Mouse (Mus musculus) midbrain, embryonic 15.5 days (tissue): ENCODE data around the gene Akr1c12. TPM values are rescaled to one million over a fixed set of nuclear protein-coding genes. Genes with fewer than 3 reads are reported as not detected.
"Not testable (repeated sequence)": the region's sequence is repeated elsewhere in the genome, so short reads cannot be mapped to it uniquely, and the experiment has no call there.

ENCODE experiments used
- ATAC-seq: fragments of 200-750 bp; cut with Nextera tagmentation; replicated peaks from 2 replicates; pipeline ENCODE4 v1.8.0; 2017; ENCODE audit warnings: moderate TSS enrichment
- H3K27ac ChIP-seq: fragments of 300-500 bp; sonication (generic); 2 replicates; pipeline ENCODE4 v1.5.1; 2015; ENCODE audit warnings: mild to moderate bottlenecking, inconsistent platforms
- H3K27me3 ChIP-seq: fragments of 300-500 bp; sonication (generic); replicated peaks from 2 replicates; pipeline ENCODE4 v1.6.1; 2015; ENCODE audit warnings: inconsistent platforms
- H3K36me3 ChIP-seq: fragments of 300-500 bp; sonication (generic); replicated peaks from 2 replicates; pipeline ENCODE4 v1.6.1; 2015; ENCODE audit warnings: inconsistent platforms
- H3K4me1 ChIP-seq: fragments of 300-500 bp; sonication (generic); 2 replicates; pipeline ENCODE4 v1.6.1; 2015; ENCODE audit warnings: inconsistent platforms
- H3K4me2 ChIP-seq: fragments of 300-500 bp; sonication (generic); 2 replicates; pipeline ENCODE4 v1.6.1; 2015; ENCODE audit warnings: inconsistent platforms, mild to moderate bottlenecking, moderate library complexity
- H3K4me3 ChIP-seq: fragments of 300-500 bp; sonication (generic); 2 replicates; pipeline ENCODE4 v1.5.1; 2015; ENCODE audit warnings: mild to moderate bottlenecking, inconsistent platforms
- H3K9ac ChIP-seq: fragments of 300-500 bp; sonication (generic); 2 replicates; pipeline ENCODE4 v1.6.1; 2015; ENCODE audit warnings: mild to moderate bottlenecking, inconsistent platforms
- H3K9me3 ChIP-seq: fragments of 300-500 bp; sonication (generic); 2 replicates; pipeline ENCODE4 v1.6.1; 2016; ENCODE audit warnings: inconsistent platforms
- WGBS: fragments of 180-500 bp; shearing (Covaris S2); methylation state at CpG from one replicate; pipeline ENCODE4 v1.1.7; 2015; ENCODE audit warnings: mixed read lengths; 5-methylcytosine and 5-hydroxymethylcytosine counted together
- polyA plus RNA-seq: library from polyadenylated mRNA; unstranded; fragments of >200 nt; fragmentation: Nextera tagmentation; extraction: Ambion mirVana; gene quantifications from 2 replicates; pipeline ENCODE4 v1.2.1, GENCODE M21; 2015

The Akr1c12 gene
- 0.15 TPM in 1 of 2 replicates, not detected in the other for polyA plus RNA-seq

DNA sequence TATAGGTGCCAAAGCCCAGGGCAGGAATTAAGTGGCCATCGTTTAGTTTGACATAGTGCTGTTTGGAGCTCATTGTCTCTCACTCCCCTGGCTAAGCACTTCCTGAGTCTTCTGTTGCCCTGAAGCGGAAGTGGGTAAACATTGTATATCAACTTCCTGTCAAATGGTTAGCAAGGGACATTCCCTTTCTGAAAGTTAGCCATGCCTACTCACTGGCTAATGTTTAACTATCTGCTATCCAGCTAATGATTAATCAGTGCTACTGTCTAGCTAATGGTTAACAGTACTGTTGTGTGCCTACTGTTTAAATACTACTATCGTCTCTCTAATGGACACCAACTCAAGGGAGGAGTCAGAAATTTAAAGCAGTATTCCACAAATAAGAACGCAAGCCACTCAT is at the start of gene Akr1c12:
Akr1c12 (minus strand) TSS at position 150 of the 400 bp plus-strand sequence.
- Histone ChIP-seq H3K9me3 (no peaks in the 10 kb centered on the region), H3K9ac (no peak within 1 kb of the TSS), H3K27me3 (no peaks in the 10 kb centered on the region), H3K4me2 (no peak within 1 kb of the TSS), H3K27ac (no peak within 1 kb of the TSS), H3K4me3 (no peak within 1 kb of the TSS), H3K4me1 (no peaks in the 10 kb centered on the region), H3K36me3 (no peaks in the 10 kb centered on the region)
- WGBS, result 85% methylated on average over 4 of the region's 4 CpGs
- ATAC-seq, result no peak

DNA sequence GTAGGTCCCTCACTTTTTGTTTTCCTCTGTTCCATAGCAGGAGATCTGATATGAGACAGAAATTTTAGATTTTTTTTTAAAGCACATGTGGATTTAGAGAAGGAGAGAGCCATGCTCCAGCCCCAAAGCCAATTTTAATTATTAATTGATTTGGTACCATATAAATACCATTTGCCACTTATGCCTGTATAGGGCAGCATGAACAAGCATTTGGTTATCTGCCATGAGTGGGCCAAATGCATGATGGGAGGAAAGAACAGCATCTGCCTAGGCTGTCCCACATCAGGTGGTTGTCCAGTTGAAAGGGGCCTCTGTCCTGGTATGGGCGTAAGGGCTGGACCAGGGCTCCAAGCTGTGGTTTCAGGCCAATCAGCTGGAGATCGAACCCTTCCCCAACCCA is 39.5 kb upstream of the Akr1c12 start:
- 90% methylated on average over 2 of the region's 2 CpGs for WGBS

DNA sequence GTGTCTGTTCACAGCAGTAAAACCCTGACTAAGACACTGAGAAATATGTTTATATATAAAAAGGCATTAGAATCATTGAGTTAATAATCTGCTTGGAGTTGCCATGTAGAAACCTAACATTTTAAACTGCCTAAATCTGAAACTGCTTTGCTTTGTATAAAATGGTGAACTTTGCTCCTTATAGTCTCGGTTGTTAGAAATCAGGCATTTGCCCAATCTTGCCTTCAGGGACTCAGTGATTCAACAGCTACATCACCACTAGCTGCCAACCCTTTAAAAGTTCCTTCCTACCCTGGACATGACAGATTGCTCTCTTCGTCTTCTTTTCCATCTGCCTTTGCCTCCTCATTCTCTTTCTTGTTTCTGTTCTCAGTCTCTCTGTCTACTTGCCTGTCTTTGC is 34.7 kb upstream of the Akr1c12 start:
- no peaks in the 10 kb centered on the region for H3K27me3 ChIP-seq
- H3K9ac ChIP-seq, result no peak overlapping the region
- no peak overlapping the region for H3K4me2 ChIP-seq
- no peak overlapping the region for H3K27ac ChIP-seq
- H3K4me3 ChIP-seq, result no peak overlapping the region
- H3K4me1 ChIP-seq, result no peaks in the 10 kb centered on the region
- no peak for ATAC-seq
- H3K36me3 ChIP-seq, result no peaks in the 10 kb centered on the region
- 84% methylated on average over 2 of the region's 2 CpGs for WGBS
- H3K9me3 ChIP-seq, result no peaks in the 10 kb centered on the region

More for the DNA sequence above, 39.5 kb upstream of the Akr1c12 start:
- Histone ChIP-seq H3K9ac (no peak overlapping the region), H3K4me2 (no peak overlapping the region), H3K27ac (no peak overlapping the region), H3K4me3 (no peak overlapping the region), H3K4me1 (no peaks in the 10 kb centered on the region), H3K27me3 (no peaks in the 10 kb centered on the region), H3K9me3 (no peaks in the 10 kb centered on the region), H3K36me3 (no peaks in the 10 kb centered on the region)
- ATAC-seq, result no peak

DNA sequence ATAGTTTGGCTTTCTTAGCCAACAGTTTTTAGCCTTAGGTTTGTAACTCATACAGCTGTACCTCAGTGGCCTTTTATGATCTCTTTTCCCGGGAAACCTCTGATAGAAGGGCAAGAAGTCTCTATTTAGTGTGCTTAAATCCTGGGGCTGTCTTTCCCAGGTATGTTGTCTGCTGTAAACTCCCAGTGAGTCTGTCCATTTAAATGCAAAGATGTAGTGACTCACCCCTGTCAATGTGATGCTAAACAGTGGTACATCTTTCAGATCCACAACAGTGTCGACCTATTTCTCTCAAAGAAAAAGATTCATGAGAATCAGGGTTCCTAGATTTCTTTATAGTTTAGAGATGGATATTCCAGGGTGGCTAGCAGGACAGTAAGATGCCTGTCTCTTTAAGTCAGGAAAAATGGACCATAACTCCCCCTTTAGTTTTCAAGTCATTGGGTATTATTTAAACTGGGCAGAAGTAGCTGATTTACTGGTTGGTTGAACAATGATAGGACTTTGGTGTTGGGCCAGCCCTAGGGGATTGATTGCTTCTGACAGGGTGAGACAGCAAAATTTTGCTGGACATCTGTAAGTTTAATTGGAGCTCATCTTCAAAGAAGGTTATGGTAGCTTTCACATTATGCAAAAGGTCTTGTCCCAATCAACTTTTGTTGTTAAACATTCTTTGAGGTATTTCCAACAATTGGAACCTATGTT is 25.8 kb upstream of the Akr1c12 start:
- Histone ChIP-seq H3K27me3 (no peaks in the 10 kb centered on the region), H3K36me3 (no peaks in the 10 kb centered on the region), H3K9me3 (no peaks in the 10 kb centered on the region), H3K4me2 (no peak overlapping the region), H3K4me3 (no peak overlapping the region), H3K9ac (no peak overlapping the region), H3K27ac (no peak overlapping the region), H3K4me1 (no peaks in the 10 kb centered on the region)
- WGBS, result 50% methylated on average over 2 of the region's 2 CpGs
- no peak for ATAC-seq

DNA sequence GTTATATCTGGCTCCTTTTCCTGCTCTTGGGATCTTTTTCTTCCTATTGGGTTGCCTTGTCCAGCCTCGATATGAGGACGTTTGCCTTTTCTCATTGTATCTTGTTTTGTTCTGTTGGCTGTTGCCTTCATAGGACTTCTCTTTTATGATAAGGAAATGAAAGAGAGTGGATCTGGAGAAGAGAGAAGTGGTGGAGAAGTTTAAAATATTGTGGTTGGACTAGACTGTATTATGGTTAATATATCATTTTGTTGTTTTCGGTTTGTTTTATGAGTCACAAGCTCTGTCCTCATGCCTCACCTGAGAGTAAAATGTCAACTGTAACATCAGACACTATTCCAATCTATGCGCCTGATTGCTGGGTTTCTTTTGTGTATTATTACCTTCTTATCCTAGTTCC is 17.8 kb upstream of the Akr1c12 start:
- no peaks in the 10 kb centered on the region for H3K9me3 ChIP-seq
- ATAC-seq, result no peak
- no peaks in the 10 kb centered on the region for H3K27me3 ChIP-seq
- no peak overlapping the region for H3K4me2 ChIP-seq
- no peak overlapping the region for H3K4me3 ChIP-seq
- WGBS, result 97% methylated on average over 4 of the region's 4 CpGs
- no peak overlapping the region for H3K9ac ChIP-seq
- no peak overlapping the region for H3K27ac ChIP-seq
- H3K4me1 ChIP-seq, result no peaks in the 10 kb centered on the region
- H3K36me3 ChIP-seq, result no peaks in the 10 kb centered on the region

DNA sequence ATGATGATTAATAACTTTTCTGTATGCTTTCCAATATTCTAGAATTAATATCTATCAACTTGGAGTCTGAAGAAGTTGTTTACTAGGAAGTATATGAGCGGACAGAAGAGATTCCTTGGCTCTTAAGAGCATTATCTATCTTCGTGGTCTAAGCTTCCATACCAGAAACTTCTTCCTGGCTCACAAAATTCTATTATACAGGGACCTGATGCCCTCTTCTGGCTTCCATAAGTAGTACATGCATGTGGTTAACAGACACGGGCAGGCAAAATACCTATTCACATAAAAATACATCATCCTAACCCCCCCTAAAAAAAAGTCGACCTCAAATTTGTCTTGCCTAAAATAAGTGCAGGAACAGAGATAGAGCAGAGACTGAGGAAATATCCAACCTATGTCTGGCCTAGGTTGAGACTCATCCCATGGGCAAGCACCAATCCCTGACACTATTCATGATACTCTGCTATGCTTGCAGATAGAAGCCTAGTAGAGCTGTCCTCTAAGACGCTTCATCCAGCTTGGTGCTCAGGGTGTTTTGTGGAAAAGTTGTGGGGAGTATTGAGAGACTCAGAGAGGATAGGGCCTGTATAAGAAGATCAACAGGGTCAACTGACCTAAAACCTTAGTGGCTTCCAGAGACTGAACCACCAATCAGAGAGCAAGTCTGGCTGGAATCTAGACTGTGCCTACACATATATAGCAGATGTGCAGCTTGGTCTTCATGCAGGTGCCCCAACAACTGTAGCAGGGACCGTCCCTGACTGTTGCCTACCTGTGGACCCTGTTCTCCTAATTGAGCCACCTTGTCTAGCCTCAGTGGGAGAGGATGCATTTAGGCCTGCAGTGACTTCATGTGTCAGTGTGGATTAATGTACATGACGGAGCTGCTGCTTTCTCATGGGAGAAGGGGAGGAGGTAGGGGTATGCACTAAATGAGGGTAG is 2.5 kb upstream of the Akr1c12 start:
- peak; percentile 91 for ATAC-seq
- Histone ChIP-seq H3K27me3 (no peaks in the 10 kb centered on the region), H3K4me2 (no peak overlapping the region), H3K27ac (no peak overlapping the region), H3K36me3 (no peaks in the 10 kb centered on the region), H3K4me3 (no peak overlapping the region), H3K9me3 (no peaks in the 10 kb centered on the region), H3K4me1 (no peaks in the 10 kb centered on the region), H3K9ac (no peak overlapping the region)
- WGBS, result 34% methylated on average over 7 of the region's 7 CpGs

DNA sequence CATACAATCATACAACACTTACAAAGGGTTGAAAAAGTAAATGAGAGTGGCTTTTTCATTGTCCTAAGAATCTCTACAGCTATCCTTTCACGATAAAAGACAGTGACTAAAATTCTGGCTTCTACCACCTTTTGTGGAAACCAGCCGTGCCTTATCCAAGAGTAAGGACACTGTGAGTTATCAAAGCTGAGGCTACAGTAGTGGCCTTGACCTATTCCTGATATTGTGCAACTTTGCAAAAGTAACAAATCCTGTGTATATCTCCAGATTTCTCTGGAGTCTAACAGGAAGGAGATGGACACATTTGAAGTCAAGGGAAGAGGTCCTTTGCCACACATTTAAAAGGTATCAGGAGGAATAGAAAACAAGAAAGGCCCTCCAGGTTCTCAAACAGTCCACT is 1.7 kb downstream of the Akr1c12 start:
- WGBS, result 91% methylated on average over 2 of the region's 2 CpGs
- no peak overlapping the region for H3K4me2 ChIP-seq
- no peak overlapping the region for H3K27ac ChIP-seq
- H3K27me3 ChIP-seq, result no peaks in the 10 kb centered on the region
- H3K36me3 ChIP-seq, result no peaks in the 10 kb centered on the region
- H3K9me3 ChIP-seq, result no peaks in the 10 kb centered on the region
- no peak overlapping the region for H3K4me3 ChIP-seq
- no peaks in the 10 kb centered on the region for H3K4me1 ChIP-seq
- no peak overlapping the region for H3K9ac ChIP-seq
- no peak for ATAC-seq

DNA sequence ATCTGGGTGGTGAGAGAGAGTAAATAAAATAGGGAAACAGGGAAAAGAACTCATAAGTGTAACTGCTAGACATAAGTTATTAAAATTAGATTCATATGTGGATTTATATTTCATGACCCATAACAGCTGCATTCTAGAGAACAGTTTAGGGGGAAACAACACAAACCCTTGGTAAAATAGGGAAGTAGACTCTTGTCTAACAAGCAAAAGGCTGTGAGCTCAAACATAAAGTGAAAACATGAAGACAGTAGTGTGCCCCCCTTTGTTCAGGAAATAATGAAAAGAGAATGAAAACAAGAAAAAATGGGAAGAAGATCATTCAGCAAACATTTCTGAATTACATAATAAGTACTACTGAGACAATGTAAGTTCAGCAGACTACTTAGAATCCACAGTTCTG is 8.4 kb downstream of the Akr1c12 start:
- H3K9me3 ChIP-seq, result no peaks in the 10 kb centered on the region
- no peak overlapping the region for H3K9ac ChIP-seq
- no peak overlapping the region for H3K27ac ChIP-seq
- no peaks in the 10 kb centered on the region for H3K36me3 ChIP-seq
- H3K27me3 ChIP-seq, result no peaks in the 10 kb centered on the region
- no peaks in the 10 kb centered on the region for H3K4me1 ChIP-seq
- H3K4me3 ChIP-seq, result no peak overlapping the region
- ATAC-seq, result no peak
- no peak overlapping the region for H3K4me2 ChIP-seq

DNA sequence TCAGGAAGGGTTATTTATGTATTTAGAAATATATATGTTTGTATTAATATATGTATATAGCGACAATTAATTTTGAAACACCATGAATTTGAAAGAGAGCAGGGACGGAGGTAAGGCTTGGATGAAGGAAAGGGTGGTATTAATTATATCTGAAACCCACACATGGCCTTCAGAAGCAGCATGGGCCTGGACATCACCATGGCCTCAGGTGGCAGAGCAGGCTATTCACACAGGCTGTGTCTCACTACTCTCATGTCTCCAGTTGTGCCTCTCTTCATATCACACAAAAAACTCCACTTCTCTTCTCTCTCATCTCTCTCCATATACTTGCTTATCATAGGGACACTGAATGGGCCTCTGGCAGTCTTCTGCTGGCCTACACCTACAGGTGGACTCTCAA is 13.8 kb downstream of the Akr1c12 start:
- ATAC-seq, H3K27ac ChIP-seq, H3K36me3 ChIP-seq, H3K4me2 ChIP-seq, H3K4me3 ChIP-seq, H3K9ac ChIP-seq, H3K9me3 ChIP-seq, H3K27me3 ChIP-seq, H3K4me1 ChIP-seq: not testable (repeated sequence)
- 92% methylated on average over 2 of the region's 2 CpGs for WGBS

DNA sequence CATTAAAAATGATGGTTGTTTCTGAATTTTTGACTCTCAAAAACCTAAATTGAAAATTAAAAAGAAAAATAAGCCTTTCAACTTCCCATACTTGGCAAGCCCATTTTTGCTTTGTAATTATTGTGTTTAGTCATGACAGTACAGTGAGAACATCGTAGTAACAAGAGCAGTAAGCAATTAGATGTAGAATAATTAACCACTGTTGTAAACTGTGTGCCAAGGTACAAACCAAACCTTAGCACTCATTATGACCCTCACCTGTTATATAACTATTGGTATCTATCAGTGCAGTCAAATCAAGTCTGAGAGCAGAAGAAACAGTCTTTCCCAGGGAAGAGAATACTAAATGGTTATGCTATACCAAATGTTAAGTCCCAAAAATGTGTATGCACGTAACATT is 14.2 kb downstream of the Akr1c12 start:
- Histone ChIP-seq H3K4me1 (no peaks in the 10 kb centered on the region), H3K4me3 (no peak overlapping the region), H3K27ac (no peak overlapping the region), H3K36me3 (no peaks in the 10 kb centered on the region), H3K4me2 (no peak overlapping the region), H3K9ac (no peak overlapping the region), H3K27me3 (no peaks in the 10 kb centered on the region), H3K9me3 (no peaks in the 10 kb centered on the region)
- no peak for ATAC-seq
- WGBS, result 91% methylated on average over 2 of the region's 2 CpGs

DNA sequence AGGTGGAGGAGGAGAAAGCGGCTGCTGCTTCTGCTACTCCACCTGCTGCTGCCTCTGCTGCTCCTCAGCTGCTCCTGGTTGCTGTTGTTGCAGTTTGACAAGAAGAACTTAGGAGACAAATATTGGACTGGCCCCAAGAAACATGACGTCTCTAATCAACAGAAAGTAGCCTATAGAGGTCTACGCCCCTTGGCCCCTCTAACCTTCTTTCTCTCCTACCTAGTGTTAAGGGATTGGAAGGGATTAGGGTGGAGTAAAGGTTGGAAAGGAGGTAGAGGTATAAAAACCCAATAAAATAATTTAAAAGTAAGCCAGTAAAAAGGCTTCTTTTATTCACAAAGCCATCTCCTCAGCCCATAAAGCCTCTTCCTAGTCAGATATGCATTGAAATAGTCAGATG is 14.6 kb downstream of the Akr1c12 start:
- Histone ChIP-seq H3K27ac (no peak overlapping the region), H3K4me1 (no peaks in the 10 kb centered on the region), H3K4me3 (no peak overlapping the region), H3K36me3 (no peaks in the 10 kb centered on the region), H3K9ac (no peak overlapping the region), H3K27me3 (no peaks in the 10 kb centered on the region), H3K9me3 (no peaks in the 10 kb centered on the region), H3K4me2 (no peak overlapping the region)
- no peak for ATAC-seq
- 91% methylated on average over 3 of the region's 3 CpGs for WGBS

DNA sequence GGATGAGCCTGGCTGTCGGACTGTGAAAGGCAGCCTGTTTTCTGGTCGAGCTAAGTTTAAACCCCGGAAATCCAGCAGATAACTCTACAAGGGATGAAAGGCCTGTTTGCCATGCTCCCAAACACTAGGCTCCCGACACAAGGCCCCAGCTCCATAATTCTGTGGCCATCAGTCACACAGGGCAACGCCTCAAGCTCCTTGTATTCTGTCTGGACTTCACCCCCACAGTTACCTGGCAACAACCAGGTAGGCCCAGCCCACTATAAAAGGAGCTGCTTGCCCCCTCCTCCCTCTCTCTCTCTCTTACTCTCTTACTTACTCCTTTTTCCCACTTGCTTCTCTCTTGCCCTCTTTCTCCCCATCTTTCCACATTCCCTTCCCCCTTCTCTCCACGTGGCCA is 21.9 kb downstream of the Akr1c12 start:
- no peak for ATAC-seq
- Histone ChIP-seq H3K27ac (no peak overlapping the region), H3K27me3 (no peaks in the 10 kb centered on the region), H3K9ac (no peak overlapping the region), H3K36me3 (no peaks in the 10 kb centered on the region), H3K4me2 (no peak overlapping the region), H3K4me3 (no peak overlapping the region), H3K9me3 (no peaks in the 10 kb centered on the region), H3K4me1 (no peaks in the 10 kb centered on the region)
- WGBS, result 90% methylated on average over 6 of the region's 6 CpGs

DNA sequence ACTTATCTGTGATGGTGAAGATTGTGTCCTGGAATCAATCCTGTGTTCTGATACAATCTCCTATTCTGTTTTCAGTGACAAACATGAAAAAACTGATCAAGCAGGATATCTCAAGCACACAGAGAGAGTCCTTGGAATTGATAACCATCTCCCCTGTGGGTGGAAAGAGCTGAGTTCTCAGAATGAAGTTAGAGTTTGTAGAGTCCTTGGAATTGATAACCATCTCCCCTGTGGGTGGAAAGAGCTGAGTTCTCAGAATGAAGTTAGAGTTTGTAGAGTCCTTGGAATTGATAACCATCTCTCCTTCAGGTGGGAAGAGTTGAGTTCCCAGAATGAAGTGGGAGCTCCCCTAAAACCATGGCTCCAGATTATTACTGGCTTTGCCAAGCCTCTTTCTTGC is 22.3 kb downstream of the Akr1c12 start:
- not testable (repeated sequence) for H3K4me3 ChIP-seq, H3K9ac ChIP-seq, H3K9me3 ChIP-seq, H3K36me3 ChIP-seq, H3K27me3 ChIP-seq, H3K27ac ChIP-seq, H3K4me2 ChIP-seq, H3K4me1 ChIP-seq, ATAC-seq
